Mouse (Mus musculus) heart, embryonic 12.5 days (tissue): ENCODE measurements around the gene Atg3. TPM values are rescaled to one million over a fixed set of nuclear protein-coding genes. Genes with fewer than 3 reads are reported as not detected.

Experiments used
- ATAC-seq: fragments of 200-750 bp; cut with Nextera tagmentation; 2 replicates; pipeline ENCODE4 v1.8.0; 2017; ENCODE audit warnings: moderate TSS enrichment, moderate library complexity; ENCODE audit not compliant: insufficient number of reproducible peaks, low FRiP score
- H3K27ac ChIP-seq: fragments of 300-500 bp; sonication (generic); 2 replicates; pipeline ENCODE4 v1.5.1; 2016; ENCODE audit warnings: mild to moderate bottlenecking, moderate library complexity; ENCODE audit not compliant: poor library complexity, severe bottlenecking
- H3K27me3 ChIP-seq: fragments of 300-500 bp; sonication (generic); replicated peaks from 2 replicates; pipeline ENCODE4 v1.6.1; 2016; ENCODE audit warnings: mild to moderate bottlenecking, moderate library complexity
- H3K36me3 ChIP-seq: fragments of 300-500 bp; sonication (generic); 2 replicates; pipeline ENCODE4 v1.6.1; 2016; ENCODE audit warnings: mild to moderate bottlenecking, moderate library complexity
- H3K4me1 ChIP-seq: fragments of 300-500 bp; sonication (generic); replicated peaks from 2 replicates; pipeline ENCODE4 v1.6.1; 2016; ENCODE audit warnings: mild to moderate bottlenecking
- H3K4me2 ChIP-seq: fragments of 300-500 bp; sonication (generic); 2 replicates; pipeline ENCODE4 v1.6.1; 2016; ENCODE audit warnings: mild to moderate bottlenecking, moderate library complexity
- H3K4me3 ChIP-seq: fragments of 300-500 bp; sonication (generic); 2 replicates; pipeline ENCODE4 v1.5.1; 2016; ENCODE audit warnings: mild to moderate bottlenecking
- H3K9ac ChIP-seq: fragments of 300-500 bp; sonication (generic); 2 replicates; pipeline ENCODE4 v1.6.1; 2016; ENCODE audit warnings: mild to moderate bottlenecking, moderate library complexity
- H3K9me3 ChIP-seq: fragments of 300-500 bp; sonication (generic); replicated peaks from 2 replicates; pipeline ENCODE4 v1.6.1; 2016; ENCODE audit warnings: mild to moderate bottlenecking, moderate library complexity
- WGBS: fragments of 180-500 bp; shearing (Covaris S2); methylation state at CpG from one replicate; pipeline ENCODE4 v1.1.7; 2016; 5-methylcytosine and 5-hydroxymethylcytosine counted together
- polyA plus RNA-seq: library from polyadenylated mRNA; unstranded; fragments of >200 nt; fragmentation: Nextera tagmentation; extraction: Ambion mirVana; gene quantifications from 2 replicates; pipeline ENCODE4 v1.2.1, GENCODE M21; 2016

The Atg3 gene
- polyA plus RNA-seq, 1 experiment from 2014 or later, result 31.2 TPM

DNA sequence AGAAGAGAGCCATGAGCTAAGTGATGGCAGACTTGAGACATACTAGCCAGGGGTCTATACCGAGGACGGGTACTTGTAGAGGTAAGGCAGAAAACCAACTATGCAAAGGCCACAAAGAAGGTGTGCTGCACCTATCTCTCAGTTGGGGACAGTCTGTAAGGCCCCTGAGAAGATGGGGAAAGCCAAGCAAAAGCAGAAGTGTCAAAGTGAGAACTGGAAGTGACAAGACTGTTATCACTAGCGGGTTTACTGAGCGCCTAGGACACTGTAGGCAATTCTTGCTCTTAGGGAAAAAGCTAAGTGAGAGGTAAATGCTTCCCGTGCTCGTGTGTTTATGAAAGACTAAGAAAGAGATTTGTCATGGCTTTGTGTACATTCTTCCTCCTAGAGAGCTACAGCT is 13.5 kb upstream of the Atg3 start:
- Histone ChIP-seq H3K4me3 (no peak overlapping the region), H3K9ac (no peak overlapping the region), H3K27ac (no peak overlapping the region), H3K9me3 (no peaks in the 10 kb centered on the region), H3K36me3 (peaks cover 63% of the 10 kb centered on the region), H3K4me2 (no peak overlapping the region), H3K4me1 (no peaks in the 10 kb centered on the region), H3K27me3 (no peaks in the 10 kb centered on the region)
- no peak for ATAC-seq
- WGBS, result 87% methylated on average over 6 of the region's 6 CpGs

DNA sequence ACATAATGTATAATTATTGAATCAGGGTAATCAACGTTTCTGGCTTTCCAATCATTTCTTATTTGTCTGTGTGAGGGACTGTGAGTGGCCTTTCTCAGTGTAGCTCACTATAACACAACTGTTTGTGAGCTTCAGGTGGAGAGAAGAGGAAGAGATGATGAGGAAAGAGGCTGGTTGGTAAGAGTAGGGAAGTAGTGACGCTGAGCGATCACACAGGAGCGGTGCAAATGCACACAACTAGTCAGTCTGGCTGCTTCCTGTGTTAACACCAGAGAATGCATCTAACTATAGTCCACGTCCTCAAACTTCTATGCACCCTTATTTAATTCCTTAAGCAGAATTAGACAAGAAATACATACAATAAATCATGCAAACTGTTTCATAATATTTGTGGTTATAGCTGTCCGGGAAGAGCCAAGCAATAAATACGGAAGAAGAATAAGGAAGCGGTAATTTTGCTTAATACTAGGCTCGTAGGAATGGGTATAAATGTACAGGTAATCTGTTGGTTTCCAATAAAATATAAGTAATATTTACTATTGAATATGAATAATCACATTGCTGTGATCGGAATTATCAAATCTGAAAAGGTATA is 10.0 kb upstream of the Atg3 start:
- Histone ChIP-seq H3K27ac (no peak overlapping the region), H3K27me3 (no peaks in the 10 kb centered on the region), H3K9me3 (no peaks in the 10 kb centered on the region), H3K36me3 (peaks cover 52% of the 10 kb centered on the region), H3K4me2 (no peak overlapping the region), H3K9ac (no peak overlapping the region), H3K4me3 (no peak overlapping the region), H3K4me1 (no peaks in the 10 kb centered on the region)
- no peak for ATAC-seq
- WGBS, result 91% methylated on average over 10 of the region's 10 CpGs

DNA sequence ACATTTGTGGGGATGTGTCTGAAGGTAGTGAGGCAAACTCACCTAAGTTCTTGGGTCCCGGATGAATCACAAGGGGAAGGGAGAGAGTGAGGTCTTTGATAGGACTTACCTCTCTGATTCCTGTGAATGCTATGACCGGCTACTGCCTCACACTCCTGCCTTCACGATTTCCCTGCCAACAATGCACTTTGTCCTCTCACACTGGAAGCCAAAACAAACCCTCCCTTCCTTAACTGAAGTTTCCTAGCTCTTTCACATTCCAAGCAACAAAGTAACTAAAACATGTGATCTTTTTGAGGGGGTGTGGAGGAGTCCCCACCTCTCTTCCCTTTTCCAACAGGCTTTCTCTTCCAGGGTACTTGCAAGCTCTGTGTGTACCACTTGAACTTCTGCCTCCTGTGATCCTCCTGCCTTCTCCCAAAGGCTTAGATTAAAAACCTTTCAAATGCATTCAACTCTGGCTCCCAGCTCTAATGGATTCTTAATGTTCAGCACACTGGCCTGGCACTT is 3.8 kb upstream of the Atg3 start:
- Histone ChIP-seq H3K36me3 (peaks cover 26% of the 10 kb centered on the region), H3K9me3 (no peaks in the 10 kb centered on the region), H3K4me2 (no peak overlapping the region), H3K27ac (no peak overlapping the region), H3K4me3 (no peak overlapping the region), H3K4me1 (peaks cover 7% of the 10 kb centered on the region), H3K9ac (no peak overlapping the region), H3K27me3 (no peaks in the 10 kb centered on the region)
- no peak for ATAC-seq
- 64% methylated on average over 3 of the region's 3 CpGs for WGBS

DNA sequence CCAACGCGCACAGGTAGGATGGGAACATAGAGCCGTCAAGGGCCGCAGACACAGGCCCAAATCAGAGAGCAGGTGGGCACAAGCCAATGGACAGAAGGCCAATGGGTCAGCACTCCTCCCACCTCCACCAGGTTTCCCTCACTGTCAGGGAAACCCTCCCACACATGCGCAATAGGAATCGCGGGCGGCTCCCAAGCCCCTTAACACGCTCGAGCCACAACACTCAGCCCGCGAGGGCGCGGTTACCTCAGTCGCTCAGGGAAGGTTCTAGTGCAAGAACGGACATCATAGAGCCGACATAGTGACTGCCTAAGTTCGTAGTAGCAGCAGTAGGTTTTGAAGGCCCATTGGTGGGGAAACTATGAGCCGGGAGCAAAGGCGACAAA is 456 bp upstream of the Atg3 start:
- Histone ChIP-seq H3K9ac (peak overlapping the region; percentile 69), H3K27ac (peak overlapping the region; percentile 95), H3K9me3 (no peaks in the 10 kb centered on the region), H3K27me3 (no peaks in the 10 kb centered on the region), H3K4me2 (peak overlapping the region; percentile 82), H3K36me3 (peaks cover 15% of the 10 kb centered on the region; the same call in 1 of the 2 replicates), H3K4me1 (peaks cover 16% of the 10 kb centered on the region), H3K4me3 (peak overlapping the region; percentile 99)
- under 1% methylated on average over 20 of the region's 20 CpGs for WGBS
- peak; percentile 78 for ATAC-seq

DNA sequence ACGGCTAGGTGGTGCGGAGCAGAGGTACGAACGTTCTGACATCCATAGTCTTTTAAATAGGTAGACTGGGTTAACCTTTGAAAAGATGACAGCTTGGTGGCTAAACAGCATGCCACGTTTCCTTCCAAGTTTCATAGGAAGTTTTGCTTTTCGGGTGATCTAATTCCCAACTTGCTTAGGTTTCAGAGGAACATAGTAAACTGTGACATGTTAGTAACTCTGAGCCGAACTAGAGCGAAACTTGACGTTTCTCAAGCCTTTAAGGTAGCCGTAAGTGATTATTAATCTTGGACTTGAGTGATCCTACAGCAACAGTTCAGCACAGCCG is 768 bp downstream of the Atg3 start:
- peak overlapping the region; percentile 95 for H3K27ac ChIP-seq
- peak overlapping the region; percentile 91 for H3K9ac ChIP-seq
- no peaks in the 10 kb centered on the region for H3K9me3 ChIP-seq
- ATAC-seq, result no peak
- H3K4me2 ChIP-seq, result peak overlapping the region; percentile 86
- H3K27me3 ChIP-seq, result no peaks in the 10 kb centered on the region
- peak overlapping the region; percentile 99 for H3K4me3 ChIP-seq
- WGBS, result 5% methylated on average over 11 of the region's 11 CpGs
- peaks cover 16% of the 10 kb centered on the region for H3K4me1 ChIP-seq
- H3K36me3 ChIP-seq, result peaks cover 12% of the 10 kb centered on the region; the same call in 1 of the 2 replicates

DNA sequence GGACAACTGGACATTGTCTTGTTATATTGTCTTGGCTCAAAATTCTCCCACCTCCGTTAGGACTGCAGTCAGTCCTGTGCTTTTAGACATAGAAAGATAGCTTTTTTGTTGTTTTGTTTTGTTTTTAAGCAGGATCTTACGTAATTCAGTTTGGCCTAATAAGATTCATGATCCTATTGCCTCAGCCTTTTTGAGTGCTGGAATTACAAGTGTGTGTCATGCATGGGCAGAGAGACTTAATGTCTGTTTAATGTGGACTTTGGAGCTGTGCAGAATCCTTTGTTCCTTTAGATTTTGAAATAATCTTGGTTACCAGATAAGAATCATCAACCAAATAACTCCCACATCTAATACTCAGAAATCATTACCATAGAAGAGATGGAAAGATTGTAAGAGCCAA is 20.0 kb downstream of the Atg3 start:
- 89% methylated on average over 2 of the region's 2 CpGs for WGBS
- H3K27me3 ChIP-seq, result no peaks in the 10 kb centered on the region
- H3K4me2 ChIP-seq, result no peak overlapping the region
- ATAC-seq, result no peak
- no peak overlapping the region for H3K9ac ChIP-seq
- H3K27ac ChIP-seq, result no peak overlapping the region
- H3K4me1 ChIP-seq, result no peaks in the 10 kb centered on the region
- H3K36me3 ChIP-seq, result peaks cover 8% of the 10 kb centered on the region
- no peak overlapping the region for H3K4me3 ChIP-seq
- no peaks in the 10 kb centered on the region for H3K9me3 ChIP-seq

DNA sequence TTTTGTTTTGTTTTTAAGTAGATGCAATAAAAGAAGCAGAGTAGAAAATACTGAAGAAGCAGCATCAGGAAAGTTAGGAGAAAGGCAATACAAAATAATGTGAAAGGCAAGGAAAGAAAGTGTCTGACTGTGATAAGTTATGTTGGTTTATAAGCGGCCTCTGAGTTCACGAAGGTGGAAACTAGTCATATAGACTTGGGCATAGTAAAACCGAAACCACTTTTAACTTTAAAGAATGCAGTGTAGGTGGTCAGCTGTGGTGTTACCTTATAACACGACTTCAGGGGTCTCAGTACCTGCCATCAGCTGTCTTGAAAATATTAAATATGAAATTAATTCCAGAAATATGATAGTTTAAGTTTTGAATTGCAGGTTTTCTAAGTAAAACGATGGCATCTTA is 23.2 kb downstream of the Atg3 start:
- no peaks in the 10 kb centered on the region for H3K27me3 ChIP-seq
- H3K4me2 ChIP-seq, result no peak overlapping the region
- ATAC-seq, result no peak
- H3K36me3 ChIP-seq, result peaks cover 18% of the 10 kb centered on the region
- H3K27ac ChIP-seq, result no peak overlapping the region
- no peaks in the 10 kb centered on the region for H3K4me1 ChIP-seq
- no peak overlapping the region for H3K4me3 ChIP-seq
- WGBS, result 85% methylated on average over 5 of the region's 5 CpGs
- no peak overlapping the region for H3K9ac ChIP-seq
- no peaks in the 10 kb centered on the region for H3K9me3 ChIP-seq

DNA sequence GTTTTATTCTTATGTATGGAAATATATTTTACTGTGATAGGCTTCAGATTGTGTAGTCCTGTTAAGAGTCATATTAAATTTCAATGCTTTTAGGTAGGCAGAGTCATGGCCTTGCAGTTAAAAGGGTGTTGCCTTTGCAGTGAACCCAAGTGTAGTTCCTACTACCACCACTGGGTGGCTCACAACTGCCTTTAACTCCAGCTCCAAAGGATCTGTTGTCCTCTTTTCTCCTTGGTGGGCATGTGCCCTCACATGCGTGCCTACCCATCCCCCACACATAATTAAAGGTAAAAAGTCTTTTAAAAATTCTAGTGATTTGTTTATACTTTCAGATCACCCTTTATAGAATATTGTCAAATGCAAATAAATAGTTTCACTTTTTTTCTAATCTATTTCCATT is 34.0 kb downstream of the Atg3 start:
- ATAC-seq, result no peak
- Histone ChIP-seq H3K27me3 (no peaks in the 10 kb centered on the region), H3K4me3 (no peak overlapping the region), H3K27ac (no peak overlapping the region), H3K36me3 (peaks cover 12% of the 10 kb centered on the region), H3K9me3 (no peaks in the 10 kb centered on the region), H3K4me2 (no peak overlapping the region), H3K9ac (no peak overlapping the region), H3K4me1 (no peaks in the 10 kb centered on the region)
- WGBS, result 4% methylated on average over 1 of the region's 1 CpGs

DNA sequence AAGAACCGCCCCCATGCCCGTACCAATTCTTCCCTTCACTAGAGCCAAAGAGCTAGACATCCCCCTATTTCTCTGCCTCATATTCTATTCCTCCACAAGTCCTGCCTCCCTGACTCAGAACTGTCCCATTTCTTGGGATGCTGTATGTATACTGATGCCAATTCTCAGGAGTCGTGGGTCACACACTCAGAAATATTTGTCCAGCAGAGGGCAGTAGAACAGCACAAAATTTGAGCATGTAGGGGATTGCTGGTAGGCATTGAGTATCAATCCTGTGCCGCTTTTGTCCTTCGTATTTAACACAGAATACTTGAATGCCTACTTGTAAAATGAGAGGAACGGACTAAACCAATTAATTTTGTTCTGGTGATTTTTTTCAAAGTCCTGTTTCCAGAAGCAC is 38.2 kb downstream of the Atg3 start:
- no peak for ATAC-seq

DNA sequence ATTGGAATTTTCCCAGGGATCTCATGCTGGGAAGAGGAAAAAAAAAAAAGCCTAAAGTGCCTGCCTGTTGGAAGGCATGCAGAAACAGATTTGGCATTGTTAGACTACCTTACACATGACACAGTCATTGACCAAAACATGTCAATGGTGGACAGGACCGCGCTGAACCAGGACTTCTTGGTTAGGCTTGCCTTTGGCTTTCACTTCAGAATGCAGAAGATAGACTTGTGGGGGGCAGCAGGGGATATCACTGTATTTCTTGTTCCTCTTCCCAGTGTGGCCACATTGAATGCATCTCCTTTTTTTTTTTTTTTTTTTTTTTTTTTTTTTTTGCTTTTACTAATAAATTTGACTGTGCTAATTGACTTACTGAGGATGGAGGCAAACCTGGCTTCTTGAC is 42.8 kb downstream of the Atg3 start:
- Histone ChIP-seq H3K4me2 (no peak overlapping the region), H3K4me1 (no peaks in the 10 kb centered on the region), H3K27me3 (no peaks in the 10 kb centered on the region), H3K4me3 (no peak overlapping the region), H3K9me3 (no peaks in the 10 kb centered on the region), H3K36me3 (no peaks in the 10 kb centered on the region), H3K9ac (no peak overlapping the region), H3K27ac (no peak overlapping the region)
- ATAC-seq, result no peak
- 94% methylated on average over 2 of the region's 2 CpGs for WGBS

More for the DNA sequence above, 38.2 kb downstream of the Atg3 start:
- Histone ChIP-seq H3K36me3 (no peaks in the 10 kb centered on the region), H3K4me1 (no peaks in the 10 kb centered on the region), H3K9ac (no peak overlapping the region), H3K9me3 (no peaks in the 10 kb centered on the region), H3K27ac (no peak overlapping the region), H3K4me2 (no peak overlapping the region), H3K27me3 (no peaks in the 10 kb centered on the region), H3K4me3 (no peak overlapping the region)
- 35% methylated on average over 6 of the region's 6 CpGs for WGBS

DNA sequence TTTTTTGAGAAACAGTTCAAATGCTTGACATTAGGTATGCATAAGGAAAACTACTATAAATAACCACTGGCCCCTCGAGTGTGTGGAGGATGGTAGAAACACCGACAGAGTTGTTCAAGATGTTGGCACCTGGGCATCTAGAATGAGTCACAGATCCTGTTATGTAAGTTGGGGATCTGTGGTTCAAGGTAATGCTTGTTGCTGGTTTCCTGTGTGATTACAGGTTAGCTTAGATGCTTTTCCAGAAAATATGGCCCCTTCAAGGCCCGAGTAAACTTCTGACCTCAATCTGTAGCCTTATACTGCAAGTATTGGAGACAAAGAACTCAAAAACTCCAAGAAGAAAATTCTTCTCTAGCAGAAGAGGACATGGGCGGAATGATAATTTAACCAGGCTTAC is 45.9 kb downstream of the Atg3 start:
- Histone ChIP-seq H3K9me3 (no peaks in the 10 kb centered on the region), H3K9ac (no peak overlapping the region), H3K27ac (no peak overlapping the region), H3K27me3 (no peaks in the 10 kb centered on the region), H3K4me3 (no peak overlapping the region), H3K4me1 (no peaks in the 10 kb centered on the region), H3K4me2 (no peak overlapping the region), H3K36me3 (no peaks in the 10 kb centered on the region)
- no peak for ATAC-seq
- WGBS, result 69% methylated on average over 4 of the region's 4 CpGs
